In the genomic region with DNA sequence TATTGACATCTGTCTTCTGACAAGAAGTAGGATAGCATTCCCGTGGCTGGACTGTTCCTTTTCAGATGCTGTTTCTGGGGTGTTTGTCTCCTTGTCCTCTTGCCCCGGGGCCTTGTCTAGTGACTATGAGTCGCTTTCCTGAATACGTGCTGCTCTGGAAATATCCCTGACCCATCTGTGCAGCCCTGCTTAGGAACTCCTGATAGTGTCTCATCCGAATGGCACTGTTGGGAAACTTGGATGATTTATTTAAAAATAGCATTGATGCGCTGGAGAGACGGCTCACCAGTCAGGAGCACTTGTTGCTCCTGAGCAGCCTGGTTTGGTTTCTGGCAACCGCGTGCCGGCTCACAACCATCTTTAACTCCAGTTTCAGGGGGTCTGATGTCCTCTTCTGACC, we compare ENCODE assay signal across 8 mouse cellular contexts. TPM values are rescaled to one million over a fixed set of nuclear protein-coding genes. Genes with fewer than 3 reads are reported as not detected.
A peak's percentile ranks its signal among the peaks of the same experiment; 100 is the strongest.
DNase-seq lines count a peak whose midpoint lies in the region; ATAC-seq lines count a peak whose summit lies in the region.

No protein-coding gene starts in this region.

- H3K9me3 ChIP-seq in kidney, embryonic 16.5 days (ENCODE audit: low read length): no peaks in the 10 kb centered on the region
- no peaks in the 10 kb centered on the region for H3K9me3 ChIP-seq in hindbrain, embryonic 10.5 days
- no peaks in the 10 kb centered on the region for H3K9me3 ChIP-seq in midbrain, embryonic 12.5 days

- no peak overlapping the region for H3K27ac ChIP-seq in kidney, embryonic 16.5 days (ENCODE audit: low read length)
- no peak overlapping the region for H3K27ac ChIP-seq in hindbrain, embryonic 10.5 days
- H3K27ac ChIP-seq in midbrain, embryonic 12.5 days (replicated peaks): no peak overlapping the region

- H3K4me1 ChIP-seq in kidney, embryonic 16.5 days (ENCODE audit: insufficient read depth, low read length): peaks cover 31% of the 10 kb centered on the region
- H3K4me1 ChIP-seq in hindbrain, embryonic 10.5 days (replicated peaks): peaks cover 38% of the 10 kb centered on the region
- H3K4me1 ChIP-seq in midbrain, embryonic 12.5 days: peaks cover 34% of the 10 kb centered on the region

- peak overlapping the region; percentile 87 for H3K4me3 ChIP-seq in kidney, embryonic 16.5 days (ENCODE audit: low read length)
- H3K4me3 ChIP-seq in hindbrain, embryonic 10.5 days: peak overlapping the region; percentile 78
- H3K4me3 ChIP-seq in midbrain, embryonic 12.5 days: peak overlapping the region; percentile 83

- 68% methylated on average over 10 of the region's 10 CpGs for WGBS in kidney, embryonic 16.5 days
- 80% methylated on average over 10 of the region's 10 CpGs for WGBS in hindbrain, embryonic 10.5 days
- WGBS in midbrain, embryonic 12.5 days: 81% methylated on average over 10 of the region's 10 CpGs

- no peak for ATAC-seq in kidney, embryonic 16.5 days (ENCODE audit: low FRiP score, low TSS enrichment)
- no peak for ATAC-seq in midbrain, embryonic 12.5 days (ENCODE audit: low FRiP score, low read depth)

- H3K9ac ChIP-seq in kidney, embryonic 16.5 days (replicated peaks; ENCODE audit: low read length): no peak overlapping the region; the same call in 1 of the 2 replicates
- H3K9ac ChIP-seq in midbrain, embryonic 12.5 days (replicated peaks): peak overlapping the region; percentile 89

- H3K27me3 ChIP-seq in kidney, embryonic 16.5 days (ENCODE audit: insufficient read depth, low read length): no peaks in the 10 kb centered on the region
- no peaks in the 10 kb centered on the region for H3K27me3 ChIP-seq in hindbrain, embryonic 10.5 days (ENCODE audit: insufficient read depth, poor library complexity, severe bottlenecking)
- no peaks in the 10 kb centered on the region for H3K27me3 ChIP-seq in midbrain, embryonic 12.5 days

- no peaks in the 10 kb centered on the region for H3K36me3 ChIP-seq in kidney, embryonic 16.5 days (ENCODE audit: insufficient read depth, low read length)
- peaks cover 14% of the 10 kb centered on the region for H3K36me3 ChIP-seq in hindbrain, embryonic 10.5 days
- 0 out of 2 replicates have a peak, but pooled peaks cover 6% of the 10 kb centered on the region for H3K36me3 ChIP-seq in midbrain, embryonic 12.5 days

- DNase-seq in kidney, postnatal 36 days: no peak
- DNase-seq in adipocyte (ENCODE audit: low spot score): peak; percentile 31
- no peak for DNase-seq in hindbrain, embryonic 10.5 days (ENCODE audit: low spot score)
- DNase-seq in layer of hippocampus, postnatal 25 days (ENCODE audit: extremely low spot score in 1 of 2, low spot score in 1 of 2): no peak
- no peak for DNase-seq in spleen, postnatal 10 days (ENCODE audit: low spot score in 2 of 2)
- DNase-seq in retina, postnatal 1 day: no peak

- peak overlapping the region; percentile 93 for H3K4me2 ChIP-seq in kidney, embryonic 16.5 days (replicated peaks; ENCODE audit: low read depth, low read length)
- peak overlapping the region; percentile 92 for H3K4me2 ChIP-seq in midbrain, embryonic 12.5 days (replicated peaks)

RNA-seq across cellular contexts. Expression of a gene that starts 1.6 kb away (rescaled TPM):
- 13.3 and 13.6 TPM in 2 replicates for polyA plus RNA-seq in kidney, embryonic 16.5 days (2015; fragmentation: Nextera tagmentation; extraction: Ambion mirVana)
- polyA plus RNA-seq in hindbrain, embryonic 10.5 days (2016; fragmentation: Nextera tagmentation; extraction: Ambion mirVana): 13.5 and 16.0 TPM in 2 replicates
- 22.5 and 24.1 TPM in 2 replicates for polyA plus RNA-seq in midbrain, embryonic 12.5 days (2016; fragmentation: Nextera tagmentation; extraction: Ambion mirVana)
- 100 to 1,000 TPM in 1 of 2 experiments, 10 to 100 TPM in 1; 99.0 to 104 TPM for total RNA-seq in layer of hippocampus, postnatal 25 days (2021)
